Mouse (Mus musculus) limb, embryonic 15.5 days (tissue): Measurements from ENCODE around the gene Chrm4. TPM values are rescaled to one million over a fixed set of nuclear protein-coding genes. Genes with fewer than 3 reads are reported as not detected.
A peak's percentile ranks its signal among the peaks of the same experiment; 100 is the strongest.

Source experiments
- ATAC-seq: fragments of 200-750 bp; cut with Nextera tagmentation; 2 replicates; pipeline ENCODE4 v1.8.0; 2017; ENCODE audit warnings: low read depth, moderate TSS enrichment; ENCODE audit not compliant: insufficient number of reproducible peaks, low FRiP score, low TSS enrichment
- H3K27ac ChIP-seq: fragments of 300-500 bp; sonication (generic); 2 replicates; pipeline ENCODE4 v1.5.1; 2015; ENCODE audit warnings: moderate library complexity, mild to moderate bottlenecking, inconsistent platforms
- H3K27me3 ChIP-seq: fragments of 300-500 bp; sonication (generic); 2 replicates; pipeline ENCODE4 v1.6.1; 2015; ENCODE audit warnings: inconsistent platforms
- H3K36me3 ChIP-seq: fragments of 300-500 bp; sonication (generic); 2 replicates; pipeline ENCODE4 v1.6.1; 2015; ENCODE audit warnings: inconsistent platforms
- H3K4me1 ChIP-seq: fragments of 300-500 bp; sonication (generic); 2 replicates; pipeline ENCODE4 v1.6.1; 2015; ENCODE audit warnings: inconsistent platforms
- H3K4me2 ChIP-seq: fragments of 300-500 bp; sonication (generic); 2 replicates; pipeline ENCODE4 v1.6.1; 2015; ENCODE audit warnings: mild to moderate bottlenecking, inconsistent platforms
- H3K4me3 ChIP-seq: fragments of 300-500 bp; sonication (generic); 2 replicates; pipeline ENCODE4 v1.5.1; 2015; ENCODE audit warnings: mild to moderate bottlenecking, inconsistent platforms
- H3K9ac ChIP-seq: fragments of 300-500 bp; sonication (generic); 2 replicates; pipeline ENCODE4 v1.6.1; 2015; ENCODE audit warnings: inconsistent platforms
- H3K9me3 ChIP-seq: fragments of 300-500 bp; sonication (generic); 2 replicates; pipeline ENCODE4 v1.6.1; 2016; ENCODE audit warnings: inconsistent platforms
- WGBS: fragments of 180-500 bp; shearing (Covaris S2); methylation state at CpG from one replicate; pipeline ENCODE4 v1.1.7; 2015; 5-methylcytosine and 5-hydroxymethylcytosine counted together
- polyA plus RNA-seq: library from polyadenylated mRNA; unstranded; fragments of >200 nt; fragmentation: Nextera tagmentation; extraction: Ambion mirVana; gene quantifications from 2 replicates; pipeline ENCODE4 v1.2.1, GENCODE M21; 2015

The Chrm4 gene
- polyA plus RNA-seq, 1 experiment from 2014 or later = 0.29 TPM

DNA sequence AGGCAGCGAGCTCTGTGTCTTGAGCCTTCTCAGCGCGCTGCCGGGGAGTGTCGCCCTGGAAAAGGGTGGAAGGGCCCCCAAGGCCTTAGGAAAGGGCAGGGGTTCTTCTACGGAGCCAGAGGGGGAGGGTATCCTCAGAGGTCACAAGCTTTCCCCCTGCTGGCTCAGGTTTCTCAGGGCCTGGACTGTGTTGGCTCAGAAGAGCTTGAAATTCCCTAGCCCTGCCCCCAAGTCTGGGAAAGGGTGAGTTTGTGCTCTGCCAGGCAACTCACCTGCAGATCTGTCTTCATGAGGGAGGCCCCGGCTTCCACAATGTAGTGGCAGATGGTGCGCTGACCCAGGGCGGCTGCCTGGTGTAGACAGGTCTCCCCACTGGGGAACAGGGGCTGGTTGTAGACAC is 6.4 kb downstream of the Chrm4 start:
- peak overlapping the region; percentile 61; the same call in 1 of the 2 replicates for H3K27ac ChIP-seq
- no peak for ATAC-seq
- H3K9ac ChIP-seq = no peak overlapping the region

DNA sequence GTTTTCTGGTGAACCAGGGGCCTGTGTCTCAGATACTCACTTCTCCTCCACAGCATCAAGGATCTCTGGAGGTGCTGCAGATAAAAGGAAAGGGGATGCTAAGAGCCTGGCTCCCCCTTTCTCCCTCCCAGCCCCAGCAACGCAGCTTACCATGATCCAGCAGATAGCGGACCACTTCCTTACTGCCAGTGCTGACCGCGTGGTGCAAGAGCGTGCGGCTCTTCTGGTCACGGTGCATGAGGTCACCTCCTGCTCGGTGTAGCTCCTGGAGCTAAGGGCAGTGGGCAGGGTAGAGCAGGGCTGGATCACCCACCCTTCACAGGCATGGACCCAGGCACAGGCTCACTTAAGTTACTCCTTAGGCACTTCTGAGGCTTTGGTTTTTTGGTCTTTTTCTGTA is 7.0 kb downstream of the Chrm4 start:
- H3K9ac ChIP-seq = no peak overlapping the region
- 45% methylated on average over 8 of the region's 8 CpGs for WGBS
- no peak overlapping the region for H3K27ac ChIP-seq
- H3K36me3 ChIP-seq = peaks cover 57% of the 10 kb centered on the region
- no peaks in the 10 kb centered on the region for H3K27me3 ChIP-seq
- H3K4me2 ChIP-seq = no peak overlapping the region
- H3K4me3 ChIP-seq = no peak overlapping the region
- no peak for ATAC-seq
- no peaks in the 10 kb centered on the region for H3K9me3 ChIP-seq
- H3K4me1 ChIP-seq = peaks cover 38% of the 10 kb centered on the region

More for the DNA sequence above, 6.4 kb downstream of the Chrm4 start:
- WGBS = 43% methylated on average over 9 of the region's 9 CpGs
- Histone ChIP-seq H3K4me2 (no peak overlapping the region), H3K4me3 (no peak overlapping the region), H3K27me3 (no peaks in the 10 kb centered on the region), H3K36me3 (peaks cover 52% of the 10 kb centered on the region), H3K4me1 (peaks cover 42% of the 10 kb centered on the region), H3K9me3 (no peaks in the 10 kb centered on the region)

DNA sequence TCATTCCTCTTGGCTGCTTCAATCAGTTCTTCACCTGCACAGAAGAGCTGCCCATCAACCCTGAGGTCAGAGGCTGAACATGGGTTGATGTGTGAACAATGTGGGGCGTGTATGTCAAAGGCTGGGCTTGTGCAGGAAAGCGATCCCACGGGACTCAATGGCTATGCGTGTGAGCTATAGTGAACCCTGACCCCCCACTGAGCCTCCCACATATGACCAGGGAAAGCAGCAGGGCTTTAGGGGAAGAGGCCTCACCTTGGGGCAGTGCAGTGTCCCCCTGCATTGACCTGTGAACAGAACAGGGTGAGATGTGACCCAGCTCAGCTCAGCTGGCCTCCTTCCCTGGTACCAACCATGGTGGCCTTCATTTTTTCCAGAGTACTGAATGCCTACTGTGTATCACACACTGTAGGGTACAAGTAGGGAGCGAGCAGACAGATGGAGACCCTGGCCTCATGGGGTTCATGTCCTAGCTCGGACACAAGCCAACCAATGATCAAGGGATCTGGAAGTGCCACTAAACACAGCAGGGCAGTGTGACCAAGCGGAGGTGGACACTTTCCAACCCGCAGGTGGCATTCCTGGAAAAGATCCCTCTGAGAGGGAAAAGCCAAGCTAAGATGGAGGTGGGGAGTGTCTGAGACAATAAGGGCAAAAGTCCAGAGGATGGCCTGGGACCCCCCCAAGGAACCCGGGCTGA is 7.9 kb downstream of the Chrm4 start:
- peaks cover 67% of the 10 kb centered on the region for H3K36me3 ChIP-seq

DNA sequence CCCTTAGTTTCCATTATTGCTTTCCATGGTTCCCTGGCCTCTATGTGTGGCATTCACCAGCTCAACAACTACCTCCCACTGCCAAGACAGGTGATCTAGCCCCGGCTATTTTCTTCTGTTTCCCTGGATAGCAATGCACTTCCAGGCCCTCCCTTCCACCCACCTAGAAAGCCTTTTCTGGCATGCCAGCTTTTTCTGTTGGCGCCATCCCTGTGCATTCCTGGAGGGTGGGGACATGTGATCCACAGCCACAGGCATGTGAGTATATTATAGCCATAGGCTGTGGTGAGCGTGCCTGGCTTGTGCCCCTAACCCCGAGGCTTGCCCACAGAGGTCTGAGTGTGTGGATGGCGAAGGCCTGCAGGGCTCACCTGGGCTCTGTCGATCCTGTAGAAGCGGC is 9.1 kb downstream of the Chrm4 start:
- Histone ChIP-seq H3K27me3 (no peaks in the 10 kb centered on the region), H3K27ac (no peak overlapping the region), H3K4me3 (no peak overlapping the region), H3K9me3 (no peaks in the 10 kb centered on the region), H3K4me1 (peaks cover 20% of the 10 kb centered on the region), H3K9ac (no peak overlapping the region), H3K36me3 (peaks cover 76% of the 10 kb centered on the region), H3K4me2 (no peak overlapping the region)
- ATAC-seq = no peak
- 87% methylated on average over 7 of the region's 7 CpGs for WGBS

More for the DNA sequence above, 7.9 kb downstream of the Chrm4 start:
- no peak overlapping the region for H3K27ac ChIP-seq
- ATAC-seq = no peak
- no peaks in the 10 kb centered on the region for H3K27me3 ChIP-seq
- H3K9me3 ChIP-seq = no peaks in the 10 kb centered on the region
- H3K4me3 ChIP-seq = no peak overlapping the region
- peaks cover 32% of the 10 kb centered on the region for H3K4me1 ChIP-seq
- H3K9ac ChIP-seq = no peak overlapping the region
- 83% methylated on average over 9 of the region's 9 CpGs for WGBS
- H3K4me2 ChIP-seq = no peak overlapping the region

DNA sequence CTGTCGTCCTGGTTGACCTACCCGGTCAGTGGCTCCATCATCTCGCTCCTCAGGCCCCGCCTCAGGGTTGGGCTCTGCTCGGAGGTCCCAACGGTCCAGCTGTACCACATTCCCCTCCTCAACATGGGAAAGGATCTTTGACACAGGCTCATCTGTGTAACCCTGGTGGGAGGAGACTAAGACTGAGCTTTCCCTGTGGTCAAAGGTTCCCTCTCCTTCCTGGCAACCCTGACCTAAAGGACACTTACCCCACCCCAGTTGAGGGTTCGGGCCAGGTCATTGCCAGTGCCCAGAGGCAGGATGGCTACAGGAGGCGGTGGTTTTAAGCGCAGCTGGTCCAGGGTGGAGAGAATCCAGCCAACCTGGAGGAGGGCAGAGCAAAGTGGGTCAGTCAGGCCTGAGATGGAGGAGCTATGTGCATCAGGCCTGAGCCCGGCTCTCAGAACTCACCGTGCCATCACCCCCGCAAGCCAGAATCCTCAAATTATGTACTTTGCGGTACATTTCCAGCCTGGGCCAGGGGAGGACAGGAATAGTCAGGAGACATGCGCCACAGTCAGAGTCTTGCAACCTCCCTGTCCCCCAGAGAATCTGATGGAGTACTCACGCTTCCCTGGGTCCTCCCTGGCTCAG is 12.4 kb downstream of the Chrm4 start:
- no peak for ATAC-seq

DNA sequence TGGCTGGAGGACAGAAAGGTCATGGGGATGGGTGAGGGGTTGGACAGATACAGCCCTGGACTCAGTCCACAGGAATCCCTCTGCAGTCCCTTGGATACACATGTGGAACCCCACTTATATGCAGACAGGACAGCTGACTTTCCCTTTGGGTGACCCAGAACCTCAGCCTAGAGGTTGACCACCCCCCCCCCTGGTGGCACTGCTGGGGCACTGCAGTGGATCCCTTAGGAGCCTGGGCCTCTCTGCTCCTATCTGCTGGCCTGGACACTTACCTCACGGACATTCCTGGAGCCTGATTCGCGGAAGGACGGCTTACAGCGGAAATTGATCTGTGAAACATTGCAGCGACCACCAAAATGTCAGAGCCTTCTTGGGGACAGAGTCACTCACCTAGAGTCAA is 15.3 kb downstream of the Chrm4 start:
- peaks cover 35% of the 10 kb centered on the region for H3K36me3 ChIP-seq
- H3K4me2 ChIP-seq = no peak overlapping the region
- no peak overlapping the region for H3K9ac ChIP-seq
- H3K27ac ChIP-seq = no peak overlapping the region
- no peak for ATAC-seq
- H3K9me3 ChIP-seq = no peaks in the 10 kb centered on the region
- WGBS = 78% methylated on average over 6 of the region's 6 CpGs
- H3K27me3 ChIP-seq = no peaks in the 10 kb centered on the region
- peaks cover 25% of the 10 kb centered on the region for H3K4me1 ChIP-seq
- no peak overlapping the region for H3K4me3 ChIP-seq

More for the DNA sequence above, 12.4 kb downstream of the Chrm4 start:
- Histone ChIP-seq H3K9me3 (no peaks in the 10 kb centered on the region), H3K27me3 (no peaks in the 10 kb centered on the region), H3K4me3 (no peak overlapping the region), H3K36me3 (peaks cover 64% of the 10 kb centered on the region), H3K9ac (no peak overlapping the region), H3K4me2 (no peak overlapping the region), H3K27ac (no peak overlapping the region), H3K4me1 (peaks cover 4% of the 10 kb centered on the region)
- 87% methylated on average over 15 of the region's 15 CpGs for WGBS

DNA sequence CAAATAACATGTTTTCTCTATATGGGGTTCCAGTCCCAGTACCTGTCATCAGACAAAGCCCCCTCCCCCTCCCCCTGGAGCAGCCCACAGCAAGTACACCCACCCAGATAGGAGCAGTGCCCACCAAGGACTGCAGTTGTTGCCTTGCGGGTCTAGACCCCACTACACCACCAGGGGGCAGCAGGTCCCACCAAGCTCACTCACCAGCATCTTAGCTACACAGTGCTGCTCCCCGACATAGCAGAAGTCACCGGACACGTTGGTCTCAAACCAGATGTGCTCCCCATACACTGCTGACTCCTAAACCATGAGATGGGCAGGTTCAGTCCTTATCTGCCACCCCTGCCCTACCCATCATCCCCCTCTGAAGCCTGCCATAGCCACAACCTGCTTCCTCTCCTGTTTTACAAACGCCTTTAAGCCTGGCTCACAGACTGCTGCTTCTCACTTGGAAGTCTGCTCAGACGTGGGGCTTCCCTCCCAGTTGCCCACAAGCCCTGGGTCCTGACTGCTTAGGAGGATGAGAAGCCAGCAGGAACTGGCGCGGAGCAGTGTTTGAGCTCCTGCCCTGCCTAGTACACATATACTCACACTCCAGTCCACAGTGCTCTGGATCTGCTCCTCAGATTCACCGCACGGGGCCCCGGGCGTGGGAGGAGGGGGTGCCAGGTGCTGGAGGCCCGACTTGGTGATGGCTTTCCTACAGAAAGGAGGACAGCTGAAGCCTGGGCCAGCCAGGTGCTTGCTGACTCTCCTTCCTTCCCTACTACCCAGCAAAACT is 17.3 kb downstream of the Chrm4 start:
- 41% methylated on average over 13 of the region's 13 CpGs for WGBS
- Histone ChIP-seq H3K27me3 (no peaks in the 10 kb centered on the region), H3K4me2 (no peak overlapping the region), H3K4me3 (no peak overlapping the region), H3K27ac (peak overlapping the region; percentile 47; the same call in 1 of the 2 replicates), H3K9ac (no peak overlapping the region), H3K36me3 (peaks cover 15% of the 10 kb centered on the region), H3K9me3 (no peaks in the 10 kb centered on the region), H3K4me1 (peaks cover 42% of the 10 kb centered on the region)
- ATAC-seq = peak; percentile 36; the same call in 1 of the 2 replicates

DNA sequence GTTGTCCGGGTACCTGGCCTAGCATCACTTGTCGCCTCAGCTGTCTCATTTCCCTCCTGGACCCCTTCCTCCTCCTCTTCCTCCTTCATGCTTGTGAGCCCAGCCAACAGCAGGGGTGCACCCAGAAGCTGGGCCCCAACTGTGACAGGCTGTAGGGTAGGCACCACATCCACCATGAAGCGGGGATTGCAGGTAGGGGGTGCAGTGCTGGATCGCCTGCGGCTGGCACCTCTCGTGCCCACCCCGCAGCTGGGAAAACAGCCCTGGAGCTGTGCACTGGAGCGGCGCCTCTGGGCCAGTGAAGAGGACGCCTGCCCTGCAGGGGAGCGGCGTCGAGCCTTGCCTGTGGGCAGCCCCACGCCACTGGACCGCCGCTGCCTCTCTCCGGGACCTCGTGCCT is 18.4 kb downstream of the Chrm4 start, which contains the start of gene Gm9821:
Gm9821 (plus strand) TSS at position 221 of the 400 bp plus-strand sequence.
- peaks cover 53% of the 10 kb centered on the region for H3K4me1 ChIP-seq
- ATAC-seq = no peak
- 93% methylated on average over 18 of the region's 18 CpGs for WGBS

DNA sequence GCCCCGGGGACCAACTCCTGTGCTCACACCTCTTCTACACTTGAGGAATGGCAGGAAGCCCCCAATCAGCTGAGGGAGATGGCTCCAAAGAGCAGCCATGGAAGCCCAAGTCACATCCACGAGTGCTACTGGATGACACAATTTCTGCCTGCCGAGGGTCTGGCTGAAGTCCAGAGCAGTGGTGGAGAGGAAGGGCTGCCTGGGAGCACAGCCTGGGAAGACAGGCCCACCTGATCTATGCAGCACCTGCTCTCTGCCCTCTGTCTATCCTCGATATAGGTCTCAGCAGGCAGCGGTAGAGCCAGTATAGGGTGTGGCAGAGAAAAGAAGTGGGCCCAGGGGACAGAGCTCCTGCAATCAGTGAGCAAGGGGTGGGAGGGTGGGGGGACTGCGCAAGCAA is 19.8 kb downstream of the Chrm4 start:
- Histone ChIP-seq H3K4me2 (no peak overlapping the region), H3K9ac (no peak overlapping the region), H3K27ac (no peak overlapping the region), H3K9me3 (no peaks in the 10 kb centered on the region), H3K4me1 (peaks cover 57% of the 10 kb centered on the region), H3K36me3 (no peaks in the 10 kb centered on the region; the same call in 1 of the 2 replicates), H3K27me3 (no peaks in the 10 kb centered on the region), H3K4me3 (no peak overlapping the region)
- no peak for ATAC-seq
- 59% methylated on average over 6 of the region's 6 CpGs for WGBS

More for the DNA sequence above, 18.4 kb downstream of the Chrm4 start, which contains the start of gene Gm9821:
- Histone ChIP-seq H3K4me2 (no peak within 1 kb of the TSS), H3K27me3 (no peaks in the 10 kb centered on the region), H3K9me3 (no peaks in the 10 kb centered on the region), H3K27ac (peak within 1 kb of the TSS; percentile 47), H3K4me3 (no peak within 1 kb of the TSS), H3K9ac (no peak within 1 kb of the TSS), H3K36me3 (peaks cover 4% of the 10 kb centered on the region)

DNA sequence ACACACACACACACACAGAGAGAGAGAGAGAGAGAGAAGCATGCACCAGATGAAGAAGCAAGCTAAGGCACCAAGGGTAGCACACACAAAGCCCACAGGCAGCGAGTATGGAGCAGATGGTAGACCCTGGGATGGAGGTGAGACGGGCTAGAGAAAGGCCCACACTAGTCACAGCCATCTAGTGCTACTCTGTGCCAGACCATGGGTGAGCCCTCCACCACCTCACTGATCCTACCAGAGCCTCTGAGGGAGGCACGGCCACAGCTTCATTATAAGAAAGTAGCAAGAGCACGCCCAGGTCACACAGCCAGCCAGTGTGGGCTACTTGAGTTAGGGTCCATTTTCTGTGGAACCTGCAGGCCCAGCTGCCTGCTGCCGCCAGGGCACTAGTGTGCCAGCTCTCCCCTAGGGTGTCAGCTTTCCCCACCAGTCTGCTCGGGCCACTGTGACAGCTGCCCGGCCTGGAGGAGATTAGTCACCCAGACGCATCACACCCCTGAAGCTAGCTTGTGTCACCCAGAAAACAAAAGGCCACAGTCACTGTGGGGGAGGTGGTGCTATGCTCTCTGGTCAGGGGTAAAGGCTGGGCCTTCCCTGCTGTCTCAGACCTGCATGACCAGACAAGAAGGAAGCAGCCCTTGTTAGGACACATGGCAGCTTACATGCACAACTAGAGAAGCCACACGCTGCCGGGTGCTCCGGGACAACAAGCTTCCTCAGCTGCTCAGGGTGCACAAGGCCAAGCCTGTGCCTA is 20.5 kb downstream of the Chrm4 start:
- Histone ChIP-seq H3K4me1 (peaks cover 57% of the 10 kb centered on the region), H3K27ac (peak overlapping the region; percentile 57), H3K27me3 (no peaks in the 10 kb centered on the region), H3K36me3 (no peaks in the 10 kb centered on the region; the same call in 1 of the 2 replicates), H3K4me3 (no peak overlapping the region), H3K9me3 (no peaks in the 10 kb centered on the region), H3K9ac (no peak overlapping the region), H3K4me2 (no peak overlapping the region)
- ATAC-seq = no peak
- WGBS = 55% methylated on average over 11 of the region's 11 CpGs

DNA sequence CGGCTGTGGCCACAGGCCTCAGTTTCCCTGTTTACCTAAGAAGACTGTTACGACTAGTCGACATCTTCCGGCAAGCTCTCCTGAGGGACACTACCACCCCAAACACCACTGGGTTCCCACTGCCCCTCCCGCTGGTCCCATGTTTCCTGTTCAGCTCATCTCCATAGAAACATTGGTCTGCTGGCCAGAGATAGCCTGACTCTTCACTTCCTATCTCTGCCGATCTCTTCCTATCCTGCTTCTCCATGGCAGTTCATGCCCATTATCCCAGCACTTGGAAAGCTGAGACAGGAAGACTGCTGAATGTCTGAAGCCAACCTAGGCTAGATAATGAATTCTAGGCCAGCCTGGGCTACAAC is 21.1 kb downstream of the Chrm4 start:
- H3K27ac ChIP-seq = peak overlapping the region; percentile 33; the same call in 1 of the 2 replicates
- H3K27me3 ChIP-seq = no peaks in the 10 kb centered on the region
- H3K9ac ChIP-seq = no peak overlapping the region
- H3K4me3 ChIP-seq = no peak overlapping the region
- no peaks in the 10 kb centered on the region; the same call in 1 of the 2 replicates for H3K36me3 ChIP-seq
- 73% methylated on average over 6 of the region's 6 CpGs for WGBS
- no peak for ATAC-seq
- H3K4me2 ChIP-seq = no peak overlapping the region
- no peaks in the 10 kb centered on the region for H3K9me3 ChIP-seq
- peaks cover 57% of the 10 kb centered on the region for H3K4me1 ChIP-seq
